Mouse (Mus musculus) stomach, embryonic 14.5 days (tissue): ENCODE results near the gene Dennd4a. TPM values are rescaled to one million over a fixed set of nuclear protein-coding genes. Genes with fewer than 3 reads are reported as not detected.
A peak's percentile ranks its signal among the peaks of the same experiment; 100 is the strongest.

Source experiments
- ATAC-seq: fragments of 200-750 bp; cut with Nextera tagmentation; 2 replicates; pipeline ENCODE4 v1.8.0; 2017; ENCODE audit warnings: low read depth, moderate TSS enrichment; ENCODE audit not compliant: insufficient number of reproducible peaks, insufficient read depth, low FRiP score
- H3K27ac ChIP-seq: fragments of 300-500 bp; sonication (generic); 2 replicates; pipeline ENCODE4 v1.5.1; 2014; ENCODE audit warnings: mild to moderate bottlenecking, low read length, moderate library complexity, mixed read lengths
- H3K27me3 ChIP-seq: fragments of 300-500 bp; sonication (generic); 2 replicates; pipeline ENCODE4 v1.6.1; 2014; ENCODE audit warnings: low read length, control low read depth, mixed read lengths; ENCODE audit not compliant: control insufficient read depth, insufficient read depth
- H3K36me3 ChIP-seq: fragments of 300-500 bp; sonication (generic); 2 replicates; pipeline ENCODE4 v1.6.1; 2014; ENCODE audit warnings: mild to moderate bottlenecking, control low read depth, low read length, moderate library complexity, mixed read lengths; ENCODE audit not compliant: control insufficient read depth, insufficient read depth
- H3K4me1 ChIP-seq: fragments of 300-500 bp; sonication (generic); 2 replicates; pipeline ENCODE4 v1.6.1; 2014; ENCODE audit warnings: low read length, control low read depth, mixed read lengths; ENCODE audit not compliant: control insufficient read depth, insufficient read depth
- H3K4me2 ChIP-seq: fragments of 300-500 bp; sonication (generic); replicated peaks from 2 replicates; pipeline ENCODE4 v1.6.1; 2014; ENCODE audit warnings: low read depth, low read length, control low read depth
- H3K4me3 ChIP-seq: fragments of 300-500 bp; sonication (generic); 2 replicates; pipeline ENCODE4 v1.5.1; 2014; ENCODE audit warnings: low read depth, low read length, control low read depth
- H3K9ac ChIP-seq: fragments of 300-500 bp; sonication (generic); replicated peaks from 2 replicates; pipeline ENCODE4 v1.6.1; 2014; ENCODE audit warnings: low read depth, mild to moderate bottlenecking, control low read depth, low read length, moderate library complexity, mixed read lengths
- H3K9me3 ChIP-seq: fragments of 300-500 bp; sonication (generic); 2 replicates; pipeline ENCODE4 v1.6.1; 2016; ENCODE audit warnings: low read depth, low read length, control low read depth; ENCODE audit not compliant: control insufficient read depth
- WGBS: fragments of 180-500 bp; shearing (Covaris S2); extraction: QIAGEN DNeasy Blood & Tissue Kit; methylation state at CpG from one replicate; pipeline ENCODE4 v1.1.7; 2014; 5-methylcytosine and 5-hydroxymethylcytosine counted together
- polyA plus RNA-seq: library from polyadenylated mRNA; unstranded; fragments of >200 nt; fragmentation: Nextera tagmentation; extraction: Ambion mirVana; gene quantifications from 2 replicates; pipeline ENCODE4 v1.2.1, GENCODE M21; 2014

Dennd4a gene
- polyA plus RNA-seq, 1 experiment from 2014 or later, result 11.8 TPM

GRCm38 (mm10) chr9:64926201-64926991 is 115.3 kb downstream of the Dennd4a start:
- no peaks in the 10 kb centered on the region for H3K27me3 ChIP-seq
- H3K9ac ChIP-seq, result no peak overlapping the region
- WGBS, result 74% methylated on average over 8 of the region's 8 CpGs
- peak; percentile 33; the same call in 1 of the 2 replicates for ATAC-seq
- no peak overlapping the region for H3K4me3 ChIP-seq
- H3K4me2 ChIP-seq, result no peak overlapping the region
- H3K4me1 ChIP-seq, result no peaks in the 10 kb centered on the region; the same call in 1 of the 2 replicates
- no peak overlapping the region for H3K27ac ChIP-seq
- no peaks in the 10 kb centered on the region for H3K9me3 ChIP-seq
- H3K36me3 ChIP-seq, result no peaks in the 10 kb centered on the region

GRCm38 (mm10) chr9:64930256-64930655 is 119.1 kb downstream of the Dennd4a start:
- Histone ChIP-seq H3K9ac (no peak overlapping the region), H3K4me2 (no peak overlapping the region), H3K9me3 (no peaks in the 10 kb centered on the region), H3K27me3 (no peaks in the 10 kb centered on the region), H3K27ac (no peak overlapping the region), H3K4me3 (no peak overlapping the region), H3K4me1 (no peaks in the 10 kb centered on the region; the same call in 1 of the 2 replicates), H3K36me3 (no peaks in the 10 kb centered on the region)
- WGBS, result 84% methylated on average over 4 of the region's 4 CpGs
- no peak for ATAC-seq

GRCm38 (mm10) chr9:64931751-64932610 is 120.8 kb downstream of the Dennd4a start:
- WGBS, result 71% methylated on average over 7 of the region's 7 CpGs
- no peak overlapping the region for H3K27ac ChIP-seq
- no peak overlapping the region for H3K9ac ChIP-seq
- no peak overlapping the region for H3K4me2 ChIP-seq
- no peak overlapping the region for H3K4me3 ChIP-seq
- H3K36me3 ChIP-seq, result no peaks in the 10 kb centered on the region
- no peak for ATAC-seq
- no peaks in the 10 kb centered on the region for H3K9me3 ChIP-seq
- H3K27me3 ChIP-seq, result no peaks in the 10 kb centered on the region
- H3K4me1 ChIP-seq, result no peaks in the 10 kb centered on the region

- peak; percentile 40; the same call in 1 of the 2 replicates for ATAC-seq
- Histone ChIP-seq H3K9ac (no peak overlapping the region), H3K9me3 (no peaks in the 10 kb centered on the region), H3K4me2 (no peak overlapping the region), H3K4me1 (no peaks in the 10 kb centered on the region), H3K27me3 (no peaks in the 10 kb centered on the region), H3K36me3 (no peaks in the 10 kb centered on the region), H3K4me3 (no peak overlapping the region), H3K27ac (no peak overlapping the region)
- WGBS, result 38% methylated on average over 15 of the region's 15 CpGs
These were observed 123.0 kb downstream of the Dennd4a start for GRCm38 (mm10) chr9:64934015-64934754.

GRCm38 (mm10) chr9:64936508-64936907 is 125.4 kb downstream of the Dennd4a start:
- peaks cover 7% of the 10 kb centered on the region; the same call in 1 of the 2 replicates for H3K4me1 ChIP-seq
- H3K9ac ChIP-seq, result no peak overlapping the region
- H3K27ac ChIP-seq, result no peak overlapping the region
- no peak overlapping the region for H3K4me3 ChIP-seq
- WGBS, result 9% methylated on average over 6 of the region's 6 CpGs
- H3K9me3 ChIP-seq, result no peaks in the 10 kb centered on the region
- H3K4me2 ChIP-seq, result no peak overlapping the region
- no peaks in the 10 kb centered on the region for H3K36me3 ChIP-seq
- no peaks in the 10 kb centered on the region for H3K27me3 ChIP-seq
- ATAC-seq, result peak; percentile 16; the same call in 1 of the 2 replicates

GRCm38 (mm10) chr9:64937491-64937890 is 126.4 kb downstream of the Dennd4a start:
- no peak for ATAC-seq
- 60% methylated on average over 5 of the region's 5 CpGs for WGBS

GRCm38 (mm10) chr9:64938535-64938934 is 127.4 kb downstream of the Dennd4a start:
- no peak overlapping the region for H3K4me2 ChIP-seq
- H3K4me3 ChIP-seq, result no peak overlapping the region
- no peak overlapping the region for H3K27ac ChIP-seq
- H3K4me1 ChIP-seq, result peaks cover 9% of the 10 kb centered on the region; the same call in 1 of the 2 replicates
- H3K27me3 ChIP-seq, result no peaks in the 10 kb centered on the region
- no peaks in the 10 kb centered on the region for H3K9me3 ChIP-seq
- 80% methylated on average over 5 of the region's 5 CpGs for whole genome bisulfite sequencing
- H3K36me3 ChIP-seq, result no peaks in the 10 kb centered on the region
- ATAC-seq, result no peak
- no peak overlapping the region for H3K9ac ChIP-seq

More at GRCm38 (mm10) chr9:64937491-64937890, 126.4 kb downstream of the Dennd4a start:
- no peak overlapping the region for H3K4me2 ChIP-seq
- no peaks in the 10 kb centered on the region for H3K27me3 ChIP-seq
- peaks cover 9% of the 10 kb centered on the region; the same call in 1 of the 2 replicates for H3K4me1 ChIP-seq
- H3K9me3 ChIP-seq, result no peaks in the 10 kb centered on the region
- H3K36me3 ChIP-seq, result no peaks in the 10 kb centered on the region
- H3K27ac ChIP-seq, result no peak overlapping the region
- H3K9ac ChIP-seq, result no peak overlapping the region
- H3K4me3 ChIP-seq, result no peak overlapping the region

- 52% methylated on average over 4 of the region's 4 CpGs for WGBS
- Histone ChIP-seq H3K9me3 (no peaks in the 10 kb centered on the region), H3K4me3 (no peak overlapping the region), H3K36me3 (no peaks in the 10 kb centered on the region), H3K9ac (no peak overlapping the region), H3K27me3 (no peaks in the 10 kb centered on the region), H3K4me1 (peaks cover 9% of the 10 kb centered on the region; the same call in 1 of the 2 replicates), H3K4me2 (no peak overlapping the region), H3K27ac (no peak overlapping the region)
- no peak for ATAC-seq
These were observed 128.1 kb downstream of the Dennd4a start for GRCm38 (mm10) chr9:64939281-64939680.
